Mouse (Mus musculus) embryonic facial prominence, embryonic 14.5 days (tissue): Measurements from ENCODE around the gene Aamp. TPM values are rescaled to one million over a fixed set of nuclear protein-coding genes. Genes with fewer than 3 reads are reported as not detected.

Experiments
- ATAC-seq: fragments of 200-750 bp; cut with Nextera tagmentation; 2 replicates; pipeline ENCODE4 v1.8.0; 2017; ENCODE audit warnings: low read depth, moderate number of reproducible peaks, moderate TSS enrichment
- DNase-seq: peaks from one replicate; pipeline ENCODE4 v3.0.0-alpha.2; 2015; ENCODE audit warnings: low spot score
- H3K27ac ChIP-seq: fragments of 300-500 bp; sonication (generic); replicated peaks from 2 replicates; pipeline ENCODE4 v1.5.1; 2014; ENCODE audit warnings: low read depth, mild to moderate bottlenecking, low read length, moderate library complexity
- H3K27me3 ChIP-seq: fragments of 300-500 bp; sonication (generic); replicated peaks from 2 replicates; pipeline ENCODE4 v1.6.1; 2014; ENCODE audit warnings: low read length; ENCODE audit not compliant: control insufficient read depth, insufficient read depth
- H3K36me3 ChIP-seq: fragments of 300-500 bp; sonication (generic); 2 replicates; pipeline ENCODE4 v1.6.1; 2014; ENCODE audit warnings: low read length, mixed read lengths; ENCODE audit not compliant: control insufficient read depth, insufficient read depth
- H3K4me1 ChIP-seq: fragments of 300-500 bp; sonication (generic); 2 replicates; pipeline ENCODE4 v1.6.1; 2014; ENCODE audit warnings: antibody characterized with exemption, low read length; ENCODE audit not compliant: control insufficient read depth, insufficient read depth
- H3K4me2 ChIP-seq: fragments of 300-500 bp; sonication (generic); 2 replicates; pipeline ENCODE4 v1.6.1; 2014; ENCODE audit warnings: low read depth, mild to moderate bottlenecking, low read length, moderate library complexity, mixed read lengths
- H3K4me3 ChIP-seq: fragments of 300-500 bp; sonication (generic); 2 replicates; pipeline ENCODE4 v1.5.1; 2014; ENCODE audit warnings: low read depth, mild to moderate bottlenecking, low read length
- H3K9ac ChIP-seq: fragments of 300-500 bp; sonication (generic); 2 replicates; pipeline ENCODE4 v1.6.1; 2014; ENCODE audit warnings: low read depth, mild to moderate bottlenecking, low read length, moderate library complexity, mixed read lengths
- H3K9me3 ChIP-seq: fragments of 300-500 bp; sonication (generic); 2 replicates; pipeline ENCODE4 v1.6.1; 2016; ENCODE audit warnings: low read length; ENCODE audit not compliant: control insufficient read depth
- WGBS: fragments of 180-500 bp; shearing (Covaris S2); extraction: QIAGEN DNeasy Blood & Tissue Kit; methylation state at CpG from one replicate; pipeline ENCODE4 v1.1.7; 2014; 5-methylcytosine and 5-hydroxymethylcytosine counted together
- polyA plus RNA-seq: library from polyadenylated mRNA; unstranded; fragments of >200 nt; fragmentation: Nextera tagmentation; extraction: Ambion mirVana; gene quantifications from 2 replicates; pipeline ENCODE4 v1.2.1, GENCODE M21; 2014

Gene Aamp
- polyA plus RNA-seq, 1 experiment from 2014 or later, result 214 TPM

DNA sequence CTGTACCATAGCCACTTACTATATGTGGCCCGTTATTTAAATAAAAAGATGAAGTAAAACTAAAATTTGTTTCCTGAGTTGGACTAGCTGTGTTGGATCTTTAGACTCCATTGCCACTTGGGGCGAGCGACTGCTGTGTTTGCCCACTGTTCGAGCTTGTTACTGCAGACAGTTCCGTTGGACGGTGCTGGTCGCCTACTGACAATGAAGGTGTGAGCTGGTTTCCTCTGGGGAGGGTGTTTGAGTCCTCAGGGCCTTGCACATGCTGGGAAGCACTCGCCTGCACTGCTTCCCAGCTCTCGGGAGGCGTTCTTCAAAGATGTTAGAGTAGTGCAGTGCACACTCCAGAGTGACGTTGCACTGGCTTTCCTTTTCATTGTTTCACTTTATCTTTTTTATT, 44.9 kb downstream of the Aamp start:
- Histone ChIP-seq H3K9me3 (no peaks in the 10 kb centered on the region), H3K27ac (no peak overlapping the region), H3K4me2 (peak overlapping the region; percentile 90), H3K4me3 (no peak overlapping the region), H3K36me3 (0 out of 2 replicates have a peak, but pooled peaks cover 6% of the 10 kb centered on the region), H3K27me3 (no peaks in the 10 kb centered on the region), H3K4me1 (peaks cover 32% of the 10 kb centered on the region), H3K9ac (0 out of 2 replicates have a peak overlapping the region, but pooled peaks have one; percentile 34)
- DNase-seq (no peak), ATAC-seq (no peak)
- 52% methylated on average over 11 of the region's 11 CpGs for WGBS

GRCm38 (mm10) chr1:74239162-74239561, 45.4 kb downstream of the Aamp start:
- Histone ChIP-seq H3K4me3 (no peak overlapping the region; the same call in 1 of the 2 replicates), H3K36me3 (0 out of 2 replicates have a peak, but pooled peaks cover 6% of the 10 kb centered on the region), H3K9me3 (no peaks in the 10 kb centered on the region), H3K4me1 (peaks cover 32% of the 10 kb centered on the region), H3K27me3 (no peaks in the 10 kb centered on the region), H3K9ac (0 out of 2 replicates have a peak overlapping the region, but pooled peaks have one; percentile 34), H3K27ac (no peak overlapping the region), H3K4me2 (peak overlapping the region; percentile 90)
- ATAC-seq, result no peak
- no peak for DNase-seq
- 56% methylated on average over 7 of the region's 7 CpGs for WGBS

DNA sequence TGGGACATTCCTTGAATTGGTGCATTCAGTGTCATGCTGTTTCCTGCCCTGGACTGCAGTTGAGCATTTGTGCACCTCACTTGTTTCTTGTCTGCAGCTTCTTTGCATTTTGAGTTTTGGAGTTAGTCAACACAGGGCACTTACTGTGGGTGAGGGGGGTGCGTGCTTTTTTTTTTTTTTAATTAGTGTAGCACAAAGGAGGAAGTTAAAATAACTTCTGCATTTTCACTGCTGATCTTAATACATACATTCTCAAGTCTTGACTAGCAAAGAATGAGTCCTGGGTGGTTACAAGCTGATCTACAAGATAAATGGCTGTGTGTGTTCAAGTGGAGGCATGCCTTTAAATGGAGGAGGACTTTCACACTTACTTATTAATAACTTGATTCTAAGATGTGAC, 46.4 kb downstream of the Aamp start:
- peak; percentile 47 for DNase-seq
- peaks cover 32% of the 10 kb centered on the region for H3K4me1 ChIP-seq

DNA sequence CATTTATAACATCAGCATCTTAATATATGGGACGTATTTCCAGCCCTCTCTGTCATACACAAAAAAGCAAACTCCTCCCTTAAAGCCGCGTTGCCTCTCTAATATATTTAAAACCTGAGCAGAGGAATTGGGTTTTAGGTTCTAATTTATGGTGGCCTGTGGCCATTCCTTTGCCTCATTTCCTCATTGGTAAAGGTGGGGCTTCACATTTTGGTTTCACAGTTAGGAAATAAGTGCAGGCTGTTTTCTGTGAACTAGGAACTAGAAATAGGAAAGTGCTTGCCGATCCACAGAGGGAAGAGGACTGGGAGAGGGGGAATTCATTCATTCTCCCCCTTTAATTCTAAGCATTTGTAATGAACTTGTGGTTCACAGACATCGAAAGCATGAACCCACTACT, 46.9 kb downstream of the Aamp start:
- Histone ChIP-seq H3K4me3 (peak overlapping the region; percentile 95), H3K27me3 (no peaks in the 10 kb centered on the region), H3K27ac (peak overlapping the region; percentile 31; the same call in 1 of the 2 replicates), H3K4me1 (peaks cover 32% of the 10 kb centered on the region), H3K9me3 (no peaks in the 10 kb centered on the region), H3K4me2 (peak overlapping the region; percentile 90), H3K36me3 (0 out of 2 replicates have a peak, but pooled peaks cover 6% of the 10 kb centered on the region), H3K9ac (peak overlapping the region; percentile 91)
- WGBS, result 22% methylated on average over 5 of the region's 5 CpGs
- no peak for DNase-seq
- no peak for ATAC-seq

More for the DNA sequence above, 46.4 kb downstream of the Aamp start:
- Histone ChIP-seq H3K9ac (peak overlapping the region; percentile 91), H3K4me3 (peak overlapping the region; percentile 95), H3K4me2 (peak overlapping the region; percentile 90), H3K9me3 (no peaks in the 10 kb centered on the region), H3K27ac (peak overlapping the region; percentile 31; the same call in 1 of the 2 replicates), H3K27me3 (no peaks in the 10 kb centered on the region), H3K36me3 (0 out of 2 replicates have a peak, but pooled peaks cover 6% of the 10 kb centered on the region)
- ATAC-seq, result no peak
- WGBS, result 53% methylated on average over 1 of the region's 1 CpGs

- H3K9me3 ChIP-seq, result no peaks in the 10 kb centered on the region
- no peaks in the 10 kb centered on the region for H3K36me3 ChIP-seq
- peaks cover 32% of the 10 kb centered on the region for H3K4me1 ChIP-seq
- peak overlapping the region; percentile 88 for H3K27ac ChIP-seq
- no peaks in the 10 kb centered on the region for H3K27me3 ChIP-seq
- WGBS, result 0% methylated on average over 22 of the region's 57 CpGs
- peak; percentile 20 for ATAC-seq
- H3K4me2 ChIP-seq, result peak overlapping the region; percentile 90
- H3K4me3 ChIP-seq, result peak overlapping the region; percentile 95
- no peak for DNase-seq
- H3K9ac ChIP-seq, result peak overlapping the region; percentile 91
These were observed 47.8 kb downstream of the Aamp start for GRCm38 (mm10) chr1:74236590-74237317.

- peaks cover 32% of the 10 kb centered on the region for H3K4me1 ChIP-seq
- 2% methylated on average over 50 of the region's 55 CpGs for WGBS
- no peaks in the 10 kb centered on the region for H3K9me3 ChIP-seq
- H3K27me3 ChIP-seq, result no peaks in the 10 kb centered on the region
- ATAC-seq (peak; percentile 93), DNase-seq (peak; percentile 96)
- H3K36me3 ChIP-seq, result no peaks in the 10 kb centered on the region
- H3K4me2 ChIP-seq, result peak within 1 kb of the TSS; percentile 90
- peak within 1 kb of the TSS; percentile 91 for H3K9ac ChIP-seq
- H3K4me3 ChIP-seq, result peak within 1 kb of the TSS; percentile 95
- peak within 1 kb of the TSS; percentile 88 for H3K27ac ChIP-seq
These were observed 48.5 kb downstream of the Aamp start, which contains the start of gene Arpc2 for GRCm38 (mm10) chr1:74235938-74236589. Gene Arpc2 (plus strand): TSS chr1:74236084.

DNA sequence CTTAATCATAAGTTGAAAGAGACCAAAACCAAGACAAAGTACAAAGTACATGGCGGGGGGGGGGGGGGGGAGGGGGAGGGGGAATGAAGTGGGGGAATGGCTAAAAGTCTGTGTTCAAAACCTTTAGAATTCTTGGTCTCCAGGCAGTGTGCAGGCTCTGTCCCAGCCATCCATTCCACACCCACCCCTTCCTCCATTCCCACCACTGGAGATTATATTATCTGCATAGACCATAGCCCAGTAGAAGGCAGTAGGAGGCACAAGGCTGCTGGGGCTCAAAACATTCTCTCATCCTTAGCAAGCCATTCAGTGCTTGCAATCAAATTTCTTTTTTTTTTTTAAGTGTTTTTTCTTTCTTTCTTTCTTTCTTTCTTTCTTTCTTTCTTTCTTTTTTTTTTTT, 53.5 kb downstream of the Aamp start:
- 50% methylated on average over 1 of the region's 1 CpGs for WGBS
- ATAC-seq (no peak), DNase-seq (no peak)
- H3K27ac ChIP-seq, result no peak overlapping the region
- no peak overlapping the region for H3K4me2 ChIP-seq
- H3K27me3 ChIP-seq, result no peaks in the 10 kb centered on the region
- no peaks in the 10 kb centered on the region for H3K9me3 ChIP-seq
- no peak overlapping the region for H3K9ac ChIP-seq
- no peaks in the 10 kb centered on the region for H3K36me3 ChIP-seq
- no peaks in the 10 kb centered on the region for H3K4me1 ChIP-seq
- H3K4me3 ChIP-seq, result no peak overlapping the region

GRCm38 (mm10) chr1:74229942-74230341, 54.6 kb downstream of the Aamp start:
- no peaks in the 10 kb centered on the region for H3K27me3 ChIP-seq
- H3K27ac ChIP-seq, result no peak overlapping the region
- H3K36me3 ChIP-seq, result no peaks in the 10 kb centered on the region
- WGBS, result 76% methylated on average over 2 of the region's 2 CpGs
- H3K4me1 ChIP-seq, result no peaks in the 10 kb centered on the region
- no peaks in the 10 kb centered on the region for H3K9me3 ChIP-seq
- ATAC-seq, result no peak
- no peak overlapping the region for H3K9ac ChIP-seq
- no peak overlapping the region for H3K4me3 ChIP-seq
- no peak overlapping the region for H3K4me2 ChIP-seq
- no peak for DNase-seq
